ENCODE assay signal across 10 mouse cellular contexts in genomic region chr11:116603339-116603738, GRCm38 (mm10). TPM values are rescaled to one million over a fixed set of nuclear protein-coding genes. Genes with fewer than 3 reads are reported as not detected.
DNase-seq lines count a peak whose midpoint lies in the region; ATAC-seq and TF ChIP-seq lines count a peak whose summit lies in the region.
"Had no signal": no experiment of that assay in that cellular context is flagged by ENCODE, and none has a peak within 500 bp of the region (broad histone marks: within the 10 kb centered on the region; RNA-seq: fewer than 3 reads in every experiment).

No protein-coding gene starts in this region.

- no peak for DNase-seq in heart, postnatal 0 days (ENCODE audit: low spot score)
- no peak for DNase-seq in heart, adult 11 months
- DNase-seq in 3T3-L1 (ENCODE audit: low read depth, low spot score), result peak; percentile 62
- no peak for DNase-seq in G1E (ENCODE audit: low spot score)
- DNase-seq in liver, postnatal 0 days, result peak; percentile 75
- no peak for DNase-seq in ovary, postnatal 36 days (ENCODE audit: low spot score)
- DNase-seq in layer of hippocampus, postnatal 25 days (ENCODE audit: extremely low spot score in 1 of 2, low spot score in 1 of 2), result no peak

- 83% methylated on average over 10 of the region's 10 CpGs for WGBS in heart, postnatal 0 days
- 87% methylated on average over 10 of the region's 10 CpGs for WGBS in liver, postnatal 0 days (ENCODE audit: insufficient replicate concordance)

- no peak overlapping the region for H3K9ac ChIP-seq in heart, postnatal 0 days (replicated peaks; ENCODE audit: low read depth, low read length)
- H3K9ac ChIP-seq in liver, postnatal 0 days (replicated peaks), result no peak overlapping the region
- H3K9ac ChIP-seq: forebrain, embryonic 12.5 days had no signal

- no peak overlapping the region for H3K27ac ChIP-seq in heart, postnatal 0 days (ENCODE audit: low read depth)
- H3K27ac ChIP-seq in liver, postnatal 0 days (ENCODE audit: low read depth), result no peak overlapping the region
- H3K27ac ChIP-seq: forebrain, embryonic 12.5 days had no signal

- no peak for ATAC-seq in heart, postnatal 0 days (ENCODE audit: insufficient read depth, low read depth)
- ATAC-seq in G1E (ENCODE audit: extremely low read depth, insufficient number of reproducible peaks, low FRiP score, poor library complexity, severe bottlenecking), result no peak
- ATAC-seq in liver, postnatal 0 days, result peak; percentile 50
- no peak for ATAC-seq in inflammation-experienced regulatory T-cells, adult 6 months

- H3K9me3 ChIP-seq in heart, postnatal 0 days (replicated peaks; ENCODE audit: control insufficient read depth, low read length), result no peaks in the 10 kb centered on the region
- no peaks in the 10 kb centered on the region for H3K9me3 ChIP-seq in G1E (replicated peaks)
- no peaks in the 10 kb centered on the region for H3K9me3 ChIP-seq in liver, postnatal 0 days (ENCODE audit: low read length)
- H3K9me3 ChIP-seq: forebrain, embryonic 12.5 days had no signal

- H3K4me3 ChIP-seq in heart, postnatal 0 days (ENCODE audit: low read depth, low read length), result no peak overlapping the region
- no peak overlapping the region for H3K4me3 ChIP-seq in G1E (ENCODE audit: low read depth, low read length)
- H3K4me3 ChIP-seq in liver, postnatal 0 days (ENCODE audit: low read depth, low read length), result no peak overlapping the region
- H3K4me3 ChIP-seq: forebrain, embryonic 12.5 days had no signal

- peak; percentile 63 for TF ChIP-seq CTCF in heart, postnatal 0 days (IDR thresholded peaks at IDR 0.05; ENCODE audit: low read depth)
- peak; percentile 52; the same call in 1 of the 2 replicates for TF ChIP-seq CTCF in G1E (IDR thresholded peaks at IDR 0.05; ENCODE audit: low read depth, low read length)
- TF ChIP-seq CTCF in liver, postnatal 0 days (IDR thresholded peaks at IDR 0.05; ENCODE audit: low read depth), result peak; percentile 86

- TF ChIP-seq EP300 in heart, postnatal 0 days (IDR thresholded peaks at IDR 0.05; ENCODE audit: low read depth), result no peak
- no peak for TF ChIP-seq EP300 in liver, postnatal 0 days (IDR thresholded peaks at IDR 0.05; ENCODE audit: low read depth)

- no peak overlapping the region for H3K4me2 ChIP-seq in heart, postnatal 0 days (ENCODE audit: low read depth, low read length)
- H3K4me2 ChIP-seq in liver, postnatal 0 days (ENCODE audit: low read depth, low read length), result no peak overlapping the region
- H3K4me2 ChIP-seq: forebrain, embryonic 12.5 days had no signal

- H3K27me3 ChIP-seq in heart, postnatal 0 days (ENCODE audit: control insufficient read depth, insufficient read depth, low read length), result no peaks in the 10 kb centered on the region
- H3K27me3 ChIP-seq in G1E (ENCODE audit: insufficient read depth, low read length), result peaks cover 8% of the 10 kb centered on the region
- H3K27me3 ChIP-seq in liver, postnatal 0 days (ENCODE audit: insufficient read depth, low read length), result no peaks in the 10 kb centered on the region
- H3K27me3 ChIP-seq: forebrain, embryonic 12.5 days had no signal

- H3K36me3 ChIP-seq in heart, postnatal 0 days (replicated peaks; ENCODE audit: control insufficient read depth, insufficient read depth, low read length), result peaks cover 88% of the 10 kb centered on the region
- peaks cover 55% of the 10 kb centered on the region for H3K36me3 ChIP-seq in G1E (replicated peaks)
- peaks cover 87% of the 10 kb centered on the region for H3K36me3 ChIP-seq in liver, postnatal 0 days (replicated peaks; ENCODE audit: insufficient read depth, low read length)
- H3K36me3 ChIP-seq: forebrain, embryonic 12.5 days had no signal

- H3K4me1 ChIP-seq in heart, postnatal 0 days (ENCODE audit: control insufficient read depth, insufficient read depth), result no peaks in the 10 kb centered on the region
- H3K4me1 ChIP-seq in G1E (ENCODE audit: insufficient read depth, low read depth, low read length), result no peaks in the 10 kb centered on the region; the same call in 1 of the 2 replicates
- no peaks in the 10 kb centered on the region for H3K4me1 ChIP-seq in liver, postnatal 0 days (ENCODE audit: insufficient read depth)
- H3K4me1 ChIP-seq: forebrain, embryonic 12.5 days had no signal

RNA-seq across cellular contexts. Expression of gene Aanat, which starts 17.1 kb away (rescaled TPM):
- total RNA-seq in heart, postnatal 0 days (2014; rRNA removed; ENCODE audit: low replicate concordance), result not detected in 2 replicates
- polyA plus RNA-seq in heart, postnatal 0 days (2015; fragmentation: Nextera tagmentation; extraction: Ambion mirVana), result not detected in 2 replicates
- total RNA-seq in G1E (2014; fragmentation: Nextera tagmentation) (not detected in 2 replicates), G1E (2017) (not detected in 2 replicates)
- not detected in 2 replicates for polyA plus RNA-seq in G1E (2012)
- not detected in 2 replicates for polyA plus RNA-seq in liver, postnatal 0 days (2015; fragmentation: Nextera tagmentation; extraction: Ambion mirVana)
- polyA plus RNA-seq in inflammation-experienced regulatory T-cells, adult 6 months (2017; shearing (Covaris generic)), result not detected
- under 1 TPM; 0.32 to 0.68 TPM for total RNA-seq in layer of hippocampus, postnatal 25 days (2021)
- total RNA-seq: adrenal gland, postnatal 36 days had no signal

RNA-seq across cellular contexts. Expression of gene Ube2o, which starts 22.1 kb away (rescaled TPM):
- total RNA-seq in heart, postnatal 0 days (2014; rRNA removed; ENCODE audit: low replicate concordance), result 17.2 and 34.8 TPM in 2 replicates
- polyA plus RNA-seq in heart, postnatal 0 days (2015; fragmentation: Nextera tagmentation; extraction: Ambion mirVana), result 4.1 and 5.2 TPM in 2 replicates
- total RNA-seq in G1E (2014; fragmentation: Nextera tagmentation) (9.2 and 41.7 TPM in 2 replicates), G1E (2017) (6.2 and 6.3 TPM in 2 replicates)
- polyA plus RNA-seq in G1E (2012), result 17.9 and 20.1 TPM in 2 replicates
- 15.2 and 16.3 TPM in 2 replicates for polyA plus RNA-seq in liver, postnatal 0 days (2015; fragmentation: Nextera tagmentation; extraction: Ambion mirVana)
- polyA plus RNA-seq in inflammation-experienced regulatory T-cells, adult 6 months (2017; shearing (Covaris generic)), result 1 to 10 TPM; 1.5 to 2.2 (median 2.0) TPM
- total RNA-seq in layer of hippocampus, postnatal 25 days (2021), result 10 to 100 TPM; 97.0 to 97.1 TPM

RNA-seq across cellular contexts. Expression of gene Rhbdf2, which starts 23.5 kb away (rescaled TPM):
- total RNA-seq in heart, postnatal 0 days (2014; rRNA removed; ENCODE audit: low replicate concordance), result 19.0 and 25.5 TPM in 2 replicates
- polyA plus RNA-seq in heart, postnatal 0 days (2015; fragmentation: Nextera tagmentation; extraction: Ambion mirVana), result 5.8 and 6.1 TPM in 2 replicates
- 2.5 and 5.6 TPM in 2 replicates for total RNA-seq in G1E (2014; fragmentation: Nextera tagmentation)
- total RNA-seq in G1E (2017), result 1.7 and 1.9 TPM in 2 replicates
- polyA plus RNA-seq in G1E (2012), result 4.2 and 4.8 TPM in 2 replicates
- 4.9 and 6.2 TPM in 2 replicates for polyA plus RNA-seq in liver, postnatal 0 days (2015; fragmentation: Nextera tagmentation; extraction: Ambion mirVana)
- 1 to 10 TPM; 3.4 to 9.3 (median 3.9) TPM for polyA plus RNA-seq in inflammation-experienced regulatory T-cells, adult 6 months (2017; shearing (Covaris generic))
- total RNA-seq in layer of hippocampus, postnatal 25 days (2021), result 1 to 10 TPM; 1.1 to 1.8 TPM

RNA-seq across cellular contexts. Expression of gene Prcd, which starts 50.0 kb away (rescaled TPM):
- not detected in 2 replicates for total RNA-seq in heart, postnatal 0 days (2014; rRNA removed; ENCODE audit: low replicate concordance)
- 2.5 and 2.6 TPM in 2 replicates for polyA plus RNA-seq in heart, postnatal 0 days (2015; fragmentation: Nextera tagmentation; extraction: Ambion mirVana)
- total RNA-seq in G1E (2014; fragmentation: Nextera tagmentation) (2.6 and 4.3 TPM in 2 replicates), G1E (2017) (3.2 and 3.7 TPM in 2 replicates)
- polyA plus RNA-seq in G1E (2012), result 1.5 and 1.9 TPM in 2 replicates
- polyA plus RNA-seq in liver, postnatal 0 days (2015; fragmentation: Nextera tagmentation; extraction: Ambion mirVana), result 0.32 TPM in 1 of 2 replicates, not detected in the other
- not detected for polyA plus RNA-seq in inflammation-experienced regulatory T-cells, adult 6 months (2017; shearing (Covaris generic))
- 1 to 10 TPM; 6.4 to 7.0 TPM for total RNA-seq in layer of hippocampus, postnatal 25 days (2021)

RNA-seq across cellular contexts. Expression of gene Cygb, which starts 50.8 kb away (rescaled TPM):
- 11.4 and 38.8 TPM in 2 replicates for total RNA-seq in heart, postnatal 0 days (2014; rRNA removed; ENCODE audit: low replicate concordance)
- polyA plus RNA-seq in heart, postnatal 0 days (2015; fragmentation: Nextera tagmentation; extraction: Ambion mirVana), result 21.1 and 21.6 TPM in 2 replicates
- total RNA-seq in G1E (2014; fragmentation: Nextera tagmentation) (not detected in 2 replicates), G1E (2017) (not detected in 2 replicates)
- 0.05 TPM in 1 of 2 replicates, not detected in the other for polyA plus RNA-seq in G1E (2012)
- 3.6 and 3.7 TPM in 2 replicates for polyA plus RNA-seq in liver, postnatal 0 days (2015; fragmentation: Nextera tagmentation; extraction: Ambion mirVana)
- polyA plus RNA-seq in inflammation-experienced regulatory T-cells, adult 6 months (2017; shearing (Covaris generic)), result under 1 TPM in 2 of 3 experiments, not detected in 1; 0.24 to 0.32 TPM
- total RNA-seq in layer of hippocampus, postnatal 25 days (2021), result 10 to 100 TPM; 65.7 to 78.3 TPM

Comparison
In these comparisons a context has a peak if more than half of its experiments do, and no peak if none do; other contexts are left out.
1. DNase-seq: peak in 3T3-L1 (single experiment) and liver, postnatal 0 days (single experiment); none in heart, postnatal 0 days (single experiment), heart, adult 11 months (single experiment), G1E (single experiment), ovary, postnatal 36 days (single experiment) and layer of hippocampus, postnatal 25 days (0 of 2).
2. Peak in every context shown above with its lines, with median percentiles within 50 percentile points of each other: CTCF ChIP-seq.